In genomic region chr4:149237011-149237410, GRCm38 (mm10) we compare ENCODE assay signal across 21 mouse cellular contexts.
"Had no signal": no experiment of that assay in that cellular context is flagged by ENCODE, and none has a peak within 500 bp of the region (broad histone marks: within the 10 kb centered on the region; RNA-seq: fewer than 3 reads in every experiment).

No protein-coding gene starts in this region.

- DNase-seq: kidney, postnatal 25 days; layer of hippocampus, adult 9-11 months; layer of hippocampus, postnatal 36 days; liver, embryonic 13.5 days; lung, adult 2 months; lung, postnatal 14 days; lung, postnatal 4 days; midbrain, embryonic 14.5 days; right cerebral cortex, adult 18-20 months; right cerebral cortex, postnatal 14 days; right cerebral cortex, postnatal 4 days; thymus, adult 2 months; thymus, postnatal 14 days; thymus, postnatal 4 days had no signal

- H3K9me3 ChIP-seq: liver, embryonic 13.5 days; neural tube, embryonic 12.5 days; neural tube, embryonic 15.5 days had no signal

- H3K4me2 ChIP-seq: liver, embryonic 13.5 days; midbrain, embryonic 11.5 days; neural tube, embryonic 12.5 days; neural tube, embryonic 15.5 days had no signal

- H3K9ac ChIP-seq: liver, embryonic 13.5 days; neural tube, embryonic 12.5 days; neural tube, embryonic 15.5 days had no signal

- H3K27me3 ChIP-seq: liver, embryonic 13.5 days; neural tube, embryonic 12.5 days; neural tube, embryonic 15.5 days had no signal

- H3K4me1 ChIP-seq: neural tube, embryonic 15.5 days had no signal

- H3K4me3 ChIP-seq: layer of hippocampus, adult 2 months; left cerebral cortex, adult 2 months; liver, embryonic 13.5 days; neural tube, embryonic 12.5 days; neural tube, embryonic 15.5 days had no signal

- H3K27ac ChIP-seq: kidney, postnatal 0 days; layer of hippocampus, adult 2 months; left cerebral cortex, adult 2 months; liver, embryonic 13.5 days; neural tube, embryonic 12.5 days; neural tube, embryonic 15.5 days; stomach, postnatal 0 days had no signal
